Mouse (Mus musculus) CH12.LX (cell line): ENCODE results near the gene M6pr. TPM values are rescaled to one million over a fixed set of nuclear protein-coding genes. Genes with fewer than 3 reads are reported as not detected.

Experiments used
- DNase-seq: peaks from one replicate; pipeline ENCODE4 v3.0.0-alpha.2; 2013; ENCODE audit errors: extremely low read depth
- H3K27ac ChIP-seq: 2 replicates; pipeline ENCODE4 v1.5.1; 2012; ENCODE audit warnings: low read depth, mild to moderate bottlenecking, control low read depth, moderate library complexity; ENCODE audit not compliant: insufficient read depth
- H3K27me3 ChIP-seq: replicated peaks from 2 replicates; pipeline ENCODE3; 2012; ENCODE audit warnings: inconsistent platforms
- H3K36me3 ChIP-seq, 2 experiments: replicated peaks in 1 of 2; 2 replicates each; pipeline versions ENCODE3 to v1.6.1; 2012; ENCODE audit warnings: inconsistent platforms in 1 of 2, low read length in 1 of 2, mild to moderate bottlenecking in 1 of 2, mixed read lengths in 1 of 2, moderate library complexity in 1 of 2; ENCODE audit not compliant: control insufficient read depth in 1 of 2, insufficient read depth in 1 of 2
- H3K4me1 ChIP-seq, 2 experiments: 2 replicates each; pipeline ENCODE4 v1.6.1; 2012; ENCODE audit warnings: inconsistent platforms in 1 of 2, moderate library complexity in 1 of 2; ENCODE audit not compliant: insufficient read depth in 2 of 2, control insufficient read depth in 1 of 2
- H3K4me2 ChIP-seq: 2 replicates; pipeline ENCODE4 v1.6.1; 2012; ENCODE audit warnings: low read depth, mild to moderate bottlenecking, control low read depth; ENCODE audit not compliant: poor library complexity, insufficient read depth, severe bottlenecking
- H3K4me3 ChIP-seq, 3 experiments: fragments of 150-350 bp in 1 of 3; sonication (generic) in 1 of 3; replicated peaks in 1 of 3; 2 replicates each; pipeline versions ENCODE3 to v1.5.1; 2011 to 2012; ENCODE audit warnings: low read depth in 2 of 3, low read length in 2 of 3, mild to moderate bottlenecking in 2 of 3, moderate library complexity in 2 of 3, control low read depth in 1 of 3, improper control_type of control experiment in 1 of 3, inconsistent platforms in 1 of 3, mixed read lengths in 1 of 3; ENCODE audit not compliant: poor library complexity in 1 of 3
- H3K79me2 ChIP-seq: replicated peaks from 2 replicates; pipeline ENCODE4 v1.6.1; 2012; ENCODE audit warnings: mild to moderate bottlenecking, moderate library complexity; ENCODE audit not compliant: control insufficient read depth, poor library complexity, insufficient read depth, severe bottlenecking; ENCODE audit errors: extremely low read depth
- H3K9ac ChIP-seq: 2 replicates; pipeline ENCODE4 v1.6.1; 2012; ENCODE audit warnings: low read depth, mild to moderate bottlenecking, control low read depth, moderate library complexity; ENCODE audit not compliant: insufficient read depth
- H3K9me3 ChIP-seq: replicated peaks from 2 replicates; pipeline ENCODE3; 2012; ENCODE audit warnings: low read length, inconsistent platforms, mixed read lengths
- BHLHE40 ChIP-seq: IDR thresholded peaks from 2 replicates; pipeline ENCODE4 v1.6.1; 2011; ENCODE audit warnings: mild to moderate bottlenecking, low read depth, low read length, improper control_type of control experiment
- CHD1 ChIP-seq: IDR thresholded peaks from 2 replicates; pipeline ENCODE4 v1.6.1; 2012; ENCODE audit warnings: low read depth, low read length, improper control_type of control experiment, inconsistent platforms
- CHD2 ChIP-seq: IDR thresholded peaks from 2 replicates; pipeline ENCODE4 v1.6.1; 2011; ENCODE audit warnings: low read length, improper control_type of control experiment
- CTCF ChIP-seq, 2 experiments: IDR thresholded peaks in 1 of 2; conservative IDR thresholded peaks in 1 of 2; 2 replicates each; pipeline ENCODE4 v1.5.1; 2011 to 2012; ENCODE audit warnings: low read depth in 2 of 2, low read length in 2 of 2, improper control_type of control experiment in 1 of 2, inconsistent platforms in 1 of 2, mild to moderate bottlenecking in 1 of 2, moderate library complexity in 1 of 2
- E2F4 ChIP-seq: IDR thresholded peaks from 2 replicates; pipeline ENCODE4 v1.6.1; 2011; ENCODE audit warnings: low read depth, low read length, improper control_type of control experiment; ENCODE audit not compliant: insufficient replicate concordance
- ELF1 ChIP-seq: IDR thresholded peaks from 2 replicates; pipeline ENCODE4 v1.6.1; 2014; ENCODE audit warnings: low read depth, mild to moderate bottlenecking, inconsistent platforms, low read length, improper control_type of control experiment
- ETS1 ChIP-seq: conservative IDR thresholded peaks from 2 replicates; pipeline ENCODE4 v1.6.1; 2012; ENCODE audit warnings: low read depth, mild to moderate bottlenecking, inconsistent platforms, low read length, improper control_type of control experiment, moderate library complexity
- HCFC1 ChIP-seq: IDR thresholded peaks from 2 replicates; pipeline ENCODE4 v1.6.1; 2012; ENCODE audit warnings: low read depth, mild to moderate bottlenecking, inconsistent platforms, low read length, improper control_type of control experiment
- JUND ChIP-seq: conservative IDR thresholded peaks from 2 replicates; pipeline ENCODE4 v1.6.1; 2011; ENCODE audit warnings: low read depth, low read length, improper control_type of control experiment
- MAX ChIP-seq: IDR thresholded peaks from 2 replicates; pipeline ENCODE4 v1.6.1; 2011; ENCODE audit warnings: low read length, improper control_type of control experiment
- MAZ ChIP-seq: IDR thresholded peaks from 2 replicates; pipeline ENCODE4 v1.6.1; 2012; ENCODE audit warnings: low read depth, mild to moderate bottlenecking, inconsistent platforms, low read length, improper control_type of control experiment, moderate library complexity
- MEF2A ChIP-seq: IDR thresholded peaks from 2 replicates; pipeline ENCODE4 v1.6.1; 2014; ENCODE audit warnings: low read depth, mild to moderate bottlenecking, inconsistent platforms, low read length, improper control_type of control experiment, borderline replicate concordance
- MXI1 ChIP-seq: IDR thresholded peaks from 2 replicates; pipeline ENCODE4 v1.6.1; 2011; ENCODE audit warnings: mild to moderate bottlenecking, low read depth, low read length, improper control_type of control experiment
- MYC ChIP-seq: IDR thresholded peaks from 2 replicates; pipeline ENCODE4 v1.6.1; 2011; ENCODE audit warnings: low read depth, mild to moderate bottlenecking, improper control_type of control experiment, low read length
- NELFE ChIP-seq: IDR thresholded peaks from 2 replicates; pipeline ENCODE4 v1.6.1; 2011; ENCODE audit warnings: low read depth, low read length, improper control_type of control experiment
- RAD21 ChIP-seq: IDR thresholded peaks from 2 replicates; pipeline ENCODE4 v1.6.1; 2011; ENCODE audit warnings: low read depth, mild to moderate bottlenecking, low read length, improper control_type of control experiment, moderate library complexity
- SIN3A ChIP-seq: IDR thresholded peaks from 2 replicates; pipeline ENCODE4 v1.6.1; 2012; ENCODE audit warnings: low read length, improper control_type of control experiment, inconsistent platforms
- SMC3 ChIP-seq: IDR thresholded peaks from 2 replicates; pipeline ENCODE4 v1.6.1; 2011; ENCODE audit warnings: low read depth, low read length, improper control_type of control experiment
- TBP ChIP-seq: conservative IDR thresholded peaks from 2 replicates; pipeline ENCODE4 v1.6.1; 2011; ENCODE audit warnings: low read depth, low read length, improper control_type of control experiment
- UBTF ChIP-seq: IDR thresholded peaks from 2 replicates; pipeline ENCODE4 v1.6.1; 2012; ENCODE audit warnings: low read depth, mild to moderate bottlenecking, inconsistent platforms, low read length, improper control_type of control experiment, moderate library complexity
- USF1 ChIP-seq: IDR thresholded peaks from 2 replicates; pipeline ENCODE4 v1.6.1; 2014; ENCODE audit warnings: low read depth, mild to moderate bottlenecking, inconsistent platforms, low read length, improper control_type of control experiment
- ZKSCAN1 ChIP-seq: IDR thresholded peaks from 2 replicates; pipeline ENCODE4 v1.6.1; 2012; ENCODE audit warnings: low read depth, inconsistent platforms, low read length, improper control_type of control experiment, borderline replicate concordance
- ZMIZ1 ChIP-seq: IDR thresholded peaks from 2 replicates; pipeline ENCODE4 v1.6.1; 2012; ENCODE audit warnings: low read depth, mild to moderate bottlenecking, inconsistent platforms, low read length, improper control_type of control experiment
- dilution Hi-C: fragments of 300-500 bp; cut with MboI; formaldehyde crosslinking; loops from 2 replicates; pipeline ENCODE4 v1.14.3; 2020; ENCODE audit warnings: low sequenced_read_pairs; ENCODE audit not compliant: extremely low pct_unique_long_range_greater_than_20kb, extremely low pct_ligation_motif_present
- in situ Hi-C: fragments of 300-500 bp; cut with MboI; formaldehyde crosslinking; loops from 3 replicates; pipeline ENCODE4 v1.14.3; 2019; ENCODE audit warnings: low sequenced_read_pairs, low pct_ligation_motif_present, low pct_unique_long_range_greater_than_20kb, mixed read lengths
- polyA plus RNA-seq: library from polyadenylated mRNA; unstranded; fragments of >175 nt; gene quantifications from 2 replicates; pipeline ENCODE4 v1.2.1, GENCODE M21; 2012; ENCODE audit warnings: low read depth; ENCODE audit not compliant: insufficient read length
- total RNA-seq, 2 experiments: library from RNA; depleted of rRNA; stranded (reverse); fragments of 300-350 nt in 1 of 2; fragments of >200 nt in 1 of 2; gene quantifications; 2 replicates each; pipeline ENCODE4 v1.2.3; 2012 to 2014

The M6pr gene
- total and polyA plus RNA-seq, 3 experiments: 148 to 291 (median 228) TPM

- Histone ChIP-seq H3K9ac (peak overlapping the region; percentile 68; the same call in 1 of the 2 replicates), H3K4me1 (peaks cover 18 to 46% of the 10 kb centered on the region in 2 experiments), H3K4me3 (peak overlapping the region in 2 of 3 experiments; percentile 38 to 49), H3K9me3 (no peaks in the 10 kb centered on the region), H3K36me3 (no peaks in the 10 kb centered on the region), H3K4me2 (peak overlapping the region; percentile 52), H3K27me3 (no peaks in the 10 kb centered on the region)
- TF ChIP-seq SIN3A (0 out of 2 replicates have a peak, but pooled peaks have one; percentile 24), UBTF (no peak), HCFC1 (no peak), USF1 (no peak), E2F4 (no peak), MAZ (0 out of 2 replicates have a peak, but pooled peaks have one; percentile 28), ZMIZ1 (0 out of 2 replicates have a peak, but pooled peaks have one; percentile 22), MYC (no peak), CTCF (conservative IDR thresholded peaks at IDR 0.05 in 1 of 2, IDR thresholded peaks at IDR 0.05 in 1 of 2; ENCODE audit: low read depth in 2 of 2, low read length in 2 of 2) (peak in 1 of 2 experiments; percentile 67; a peak in 3 of 4 replicates), TBP (0 out of 2 replicates have a peak, but pooled peaks have one; percentile 45), NELFE (no peak), RAD21 (peak; percentile 48), CHD2 (peak; percentile 35; the same call in 1 of the 2 replicates), ZKSCAN1 (no peak), MAX (no peak), SMC3 (peak; percentile 44), MXI1 (no peak), MEF2A (0 out of 2 replicates have a peak, but pooled peaks have one; percentile 30), ETS1 (no peak), CHD1 (no peak; the same call in 1 of the 2 replicates), ELF1 (peak; percentile 36; the same call in 1 of the 2 replicates), JUND (no peak), BHLHE40 (no peak)
- TF ChIP-seq, all 38 proteins: peak for 10
- H3K27ac ChIP-seq: peak overlapping the region; percentile 71
- DNase-seq: peak; percentile 68
- in situ Hi-C loops: no loop called here
- dilution Hi-C loops: no loop called here
- H3K79me2 ChIP-seq: peaks cover 5% of the 10 kb centered on the region; the same call in 1 of the 2 replicates
Observed at GRCm38 (mm10) chr6:122295242-122295641, 13.3 kb upstream of the M6pr start.
